In genomic region chr11:49863926-49864325, GRCm38 (mm10) we compare ENCODE assay signal across 28 mouse cellular contexts. TPM values are rescaled to one million over a fixed set of nuclear protein-coding genes. Genes with fewer than 3 reads are reported as not detected.
DNase-seq lines count a peak whose midpoint lies in the region; ATAC-seq and TF ChIP-seq lines count a peak whose summit lies in the region.
"Had no signal": no experiment of that assay in that cellular context is flagged by ENCODE, and none has a peak within 500 bp of the region (broad histone marks: within the 10 kb centered on the region; RNA-seq: fewer than 3 reads in every experiment).

No protein-coding gene starts in this region.

- DNase-seq in heart, adult 11 months = peak; percentile 1
- DNase-seq in heart, postnatal 10 days = no peak
- DNase-seq in layer of hippocampus, adult 8-10 months (ENCODE audit: low spot score in 2 of 2) = no peak
- no peak for DNase-seq in layer of hippocampus, adult 2 months (ENCODE audit: low spot score in 2 of 2)
- DNase-seq: adrenal gland, postnatal 14 days; cerebellum, adult 18-20 months; cerebellum, postnatal 14 days; gastrocnemius, postnatal 25 days; heart, postnatal 14 days; kidney, adult 11 months; kidney, postnatal 14 days; layer of hippocampus, postnatal 36 days; left cerebral cortex, postnatal 4 days; thymus, postnatal 14 days had no signal

- 0 out of 2 replicates have a peak, but pooled peaks have one; percentile 36 for ATAC-seq in erythroblast, adult 5-6 weeks (replicated peaks; ENCODE audit: low FRiP score, poor library complexity, severe bottlenecking)
- peak; percentile 61 for ATAC-seq in liver, embryonic 15.5 days (ENCODE audit: insufficient read depth)
- no peak for ATAC-seq in midbrain, embryonic 13.5 days
- ATAC-seq: forebrain, embryonic 14.5 days; inflammation-experienced regulatory T-cells, adult 6 months had no signal

- no peak for TF ChIP-seq CTCF in layer of hippocampus, adult 2 months (conservative IDR thresholded peaks at IDR 0.05)

- no peaks in the 10 kb centered on the region for H3K9me3 ChIP-seq in liver, embryonic 15.5 days (replicated peaks)
- no peaks in the 10 kb centered on the region for H3K9me3 ChIP-seq in midbrain, embryonic 13.5 days
- H3K9me3 ChIP-seq: heart, embryonic 13.5 days; hindbrain, embryonic 10.5 days; hindbrain, embryonic 15.5 days; lung, embryonic 15.5 days; midbrain, embryonic 12.5 days had no signal

- no peak overlapping the region for H3K4me2 ChIP-seq in liver, embryonic 15.5 days
- H3K4me2 ChIP-seq in midbrain, embryonic 13.5 days (replicated peaks) = no peak overlapping the region
- H3K4me2 ChIP-seq: heart, embryonic 13.5 days; hindbrain, embryonic 15.5 days; lung, embryonic 15.5 days; midbrain, embryonic 12.5 days had no signal

- intact Hi-C loops in heart, postnatal 10 days (cut with DNase I) = no loop called here

- H3K4me3 ChIP-seq in liver, embryonic 15.5 days (replicated peaks) = no peak overlapping the region
- H3K4me3 ChIP-seq in midbrain, embryonic 13.5 days (replicated peaks) = no peak overlapping the region
- H3K4me3 ChIP-seq in layer of hippocampus, adult 2 months = no peak overlapping the region
- H3K4me3 ChIP-seq: heart, embryonic 13.5 days; hindbrain, embryonic 10.5 days; hindbrain, embryonic 15.5 days; lung, embryonic 15.5 days; midbrain, embryonic 12.5 days had no signal

- peaks cover 29% of the 10 kb centered on the region for H3K36me3 ChIP-seq in liver, embryonic 15.5 days (replicated peaks)
- peaks cover 27% of the 10 kb centered on the region for H3K36me3 ChIP-seq in midbrain, embryonic 13.5 days

- no peak overlapping the region for H3K9ac ChIP-seq in liver, embryonic 15.5 days
- H3K9ac ChIP-seq in midbrain, embryonic 13.5 days (replicated peaks) = no peak overlapping the region
- H3K9ac ChIP-seq: heart, embryonic 13.5 days; hindbrain, embryonic 15.5 days; lung, embryonic 15.5 days; midbrain, embryonic 12.5 days had no signal

- H3K27ac ChIP-seq in liver, embryonic 15.5 days (replicated peaks) = no peak overlapping the region
- H3K27ac ChIP-seq in midbrain, embryonic 13.5 days = no peak overlapping the region
- H3K27ac ChIP-seq in layer of hippocampus, adult 2 months = no peak overlapping the region
- H3K27ac ChIP-seq: heart, embryonic 13.5 days; hindbrain, embryonic 10.5 days; hindbrain, embryonic 15.5 days; lung, embryonic 15.5 days; midbrain, embryonic 12.5 days had no signal

- no peaks in the 10 kb centered on the region for H3K27me3 ChIP-seq in liver, embryonic 15.5 days
- no peaks in the 10 kb centered on the region for H3K27me3 ChIP-seq in midbrain, embryonic 13.5 days
- H3K27me3 ChIP-seq: CH12.LX; heart, embryonic 13.5 days; hindbrain, embryonic 15.5 days; lung, embryonic 15.5 days; midbrain, embryonic 12.5 days had no signal

- peaks cover 24% of the 10 kb centered on the region for H3K4me1 ChIP-seq in liver, embryonic 15.5 days (replicated peaks)
- no peaks in the 10 kb centered on the region for H3K4me1 ChIP-seq in midbrain, embryonic 13.5 days (replicated peaks)
- H3K4me1 ChIP-seq: hindbrain, embryonic 10.5 days; hindbrain, embryonic 15.5 days; lung, embryonic 15.5 days; midbrain, embryonic 12.5 days had no signal

RNA-seq across cellular contexts. Expression of gene Mapk9, which starts 17.4 kb away (rescaled TPM):
- 10 to 100 TPM; 47.5 to 53.5 TPM for total RNA-seq in heart, postnatal 10 days (2021)
- total RNA-seq in erythroblast, adult 5-6 weeks (2015; ENCODE audit: low replicate concordance) = 9.2 and 16.3 TPM in 2 replicates
- total RNA-seq in erythroblast, adult 5-6 weeks (2017; ENCODE audit: low replicate concordance) = 9.5 and 9.9 TPM in 2 replicates
- polyA plus RNA-seq in liver, embryonic 15.5 days (2015; fragmentation: Nextera tagmentation; extraction: Ambion mirVana) = 16.7 and 16.9 TPM in 2 replicates
- total RNA-seq in layer of hippocampus, adult 8-10 months (2022) = 100 to 1,000 TPM; 143 to 179 (median 165) TPM
- 43.5 and 49.1 TPM in 2 replicates for polyA plus RNA-seq in midbrain, embryonic 13.5 days (2015; fragmentation: Nextera tagmentation; extraction: Ambion mirVana)
- 100 to 1,000 TPM; 150 to 154 TPM for total RNA-seq in layer of hippocampus, adult 2 months (2021)

RNA-seq across cellular contexts. Expression of gene Rasgef1c, which starts 37.7 kb away (rescaled TPM):
- under 1 TPM in 1 of 2 experiments, not detected in 1; 0.29 TPM for total RNA-seq in heart, postnatal 10 days (2021)
- 1.0 TPM in 1 of 2 replicates, not detected in the other for total RNA-seq in erythroblast, adult 5-6 weeks (2015; ENCODE audit: low replicate concordance)
- 0.94 TPM in 1 of 2 replicates, not detected in the other for total RNA-seq in erythroblast, adult 5-6 weeks (2017; ENCODE audit: low replicate concordance)
- polyA plus RNA-seq in liver, embryonic 15.5 days (2015; fragmentation: Nextera tagmentation; extraction: Ambion mirVana) = 0.05 TPM in 1 of 2 replicates, not detected in the other
- 1 to 10 TPM; 2.4 to 3.6 (median 2.9) TPM for total RNA-seq in layer of hippocampus, adult 8-10 months (2022)
- 8.2 and 9.5 TPM in 2 replicates for polyA plus RNA-seq in midbrain, embryonic 13.5 days (2015; fragmentation: Nextera tagmentation; extraction: Ambion mirVana)
- total RNA-seq in layer of hippocampus, adult 2 months (2021) = 1 to 10 TPM; 1.5 to 1.9 TPM
- total RNA-seq: CH12.LX; monocyte, adult 5-6 weeks had no signal
- polyA plus RNA-seq: C2C12; heart, embryonic 13.5 days; kidney, embryonic 14.5 days had no signal
